Mouse (Mus musculus) megakaryocyte, adult 5-6 weeks (primary cell): Measurements from ENCODE around the gene Gm5891. TPM values are rescaled to one million over a fixed set of nuclear protein-coding genes. Genes with fewer than 3 reads are reported as not detected.
"Not testable (repeated sequence)": the region's sequence is repeated elsewhere in the genome, so short reads cannot be mapped to it uniquely, and the experiment has no call there.

Experiments used
- ATAC-seq: 2 replicates; pipeline ENCODE4 v1.8.0; 2016; ENCODE audit warnings: mild to moderate bottlenecking, inconsistent platforms; ENCODE audit not compliant: poor library complexity, severe bottlenecking
- total RNA-seq, 2 experiments: library from RNA; stranded (forward) in 1 of 2; stranded (reverse) in 1 of 2; fragments of 153-499, 151-499 nt in 1 of 2; fragments of 221-1000, 200-1000 nt in 1 of 2; gene quantifications; 2 replicates each; pipeline versions ENCODE4 v1.2.3 to v1.2.4; 2015 to 2017

The Gm5891 gene
- total RNA-seq (2015) (not detected in 2 replicates), total RNA-seq (2017) (not detected in 2 replicates)

DNA sequence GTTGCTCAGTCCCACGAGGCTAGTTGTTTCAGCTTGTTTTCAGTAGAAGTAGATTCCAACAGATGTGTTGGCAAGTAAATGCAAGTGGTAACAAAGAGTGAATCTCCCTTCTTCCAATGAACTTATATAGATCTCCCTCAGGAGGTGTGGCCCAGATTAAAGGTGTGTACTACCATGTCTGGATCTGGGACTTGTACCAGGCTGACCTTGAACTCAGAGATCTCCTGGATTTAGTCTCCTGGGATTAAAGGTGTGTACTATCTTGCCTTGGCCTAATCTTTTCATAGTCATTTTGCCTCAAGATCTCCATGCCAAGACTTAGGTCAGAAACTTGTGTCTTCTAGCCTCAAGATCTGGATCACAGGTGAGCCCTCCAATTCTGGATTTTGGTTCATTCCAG is at the start of gene Gm5891:
TSS of gene Gm5891 (minus strand) at position 101 of the 400 bp plus-strand sequence.
- not testable (repeated sequence) for ATAC-seq

Other genes with a start within 250 kb of the Gm5891 start
- gene Gm4175, start 159.8 kb downstream of the Gm5891 start, total RNA-seq (2015) = not detected in 2 replicates
- gene Gm4175, start 159.8 kb downstream of the Gm5891 start, total RNA-seq (2017) = not detected in 2 replicates
- not detected in 2 replicates for gene Gm4177, start 124.6 kb downstream of the Gm5891 start, total RNA-seq (2015)
- gene Gm4177, start 124.6 kb downstream of the Gm5891 start, total RNA-seq (2017) = not detected in 2 replicates
- not detected in 2 replicates for gene Vmn1r135, start 88.9 kb downstream of the Gm5891 start, total RNA-seq (2015)
- gene Vmn1r135, start 88.9 kb downstream of the Gm5891 start, total RNA-seq (2017) = not detected in 2 replicates
- gene Gm5725, start 77.0 kb downstream of the Gm5891 start, total RNA-seq (2015) = not detected in 2 replicates
- not detected in 2 replicates for gene Gm5725, start 77.0 kb downstream of the Gm5891 start, total RNA-seq (2017)
- not detected in 2 replicates for gene Vmn1r137, start 73.3 kb upstream of the Gm5891 start, total RNA-seq (2015)
- gene Vmn1r137, start 73.3 kb upstream of the Gm5891 start, total RNA-seq (2017) = not detected in 2 replicates
- gene Vmn1r138, start 107.6 kb upstream of the Gm5891 start, total RNA-seq (2015) = not detected in 2 replicates
- gene Vmn1r138, start 107.6 kb upstream of the Gm5891 start, total RNA-seq (2017) = not detected in 2 replicates
- not detected in 2 replicates for gene Gm6176, start 135.0 kb upstream of the Gm5891 start, total RNA-seq (2015)
- gene Gm6176, start 135.0 kb upstream of the Gm5891 start, total RNA-seq (2017) = not detected in 2 replicates
- not detected in 2 replicates for gene Vmn1r139, start 147.8 kb upstream of the Gm5891 start, total RNA-seq (2015)
- gene Vmn1r139, start 147.8 kb upstream of the Gm5891 start, total RNA-seq (2017) = not detected in 2 replicates
- gene Gm16451, start 197.0 kb upstream of the Gm5891 start, total RNA-seq (2015) = not detected in 2 replicates
- not detected in 2 replicates for gene Gm16451, start 197.0 kb upstream of the Gm5891 start, total RNA-seq (2017)
- not detected in 2 replicates for gene Gm10666, start 213.4 kb upstream of the Gm5891 start, total RNA-seq (2015)
- gene Gm10666, start 213.4 kb upstream of the Gm5891 start, total RNA-seq (2017) = not detected in 2 replicates
- gene Vmn1r142, start 242.7 kb upstream of the Gm5891 start, total RNA-seq (2015) = not detected in 2 replicates
- not detected in 2 replicates for gene Vmn1r142, start 242.7 kb upstream of the Gm5891 start, total RNA-seq (2017)